Mouse (Mus musculus): ENCODE measurements around the gene Olfr851.

Gene Olfr851

DNA sequence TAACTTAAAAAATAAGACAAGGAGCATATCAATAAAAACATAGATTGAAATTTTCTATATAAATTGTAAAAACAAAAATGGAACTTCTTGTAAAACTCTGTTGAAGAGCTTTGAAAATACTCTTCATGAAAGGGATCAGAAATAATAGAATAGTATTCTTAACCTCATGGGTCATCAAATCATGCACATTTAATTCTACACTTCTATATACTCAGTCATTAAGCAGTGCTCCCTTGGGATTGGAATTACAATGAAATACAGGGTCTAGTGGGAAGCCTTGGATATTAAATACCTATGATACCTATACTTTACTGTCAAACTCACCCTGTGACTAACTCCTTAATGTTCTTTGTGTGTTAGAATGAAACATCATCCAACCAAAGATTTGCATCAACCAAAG is at the start of gene Olfr851:
TSS of gene Olfr851 (plus strand) at position 301 of the 400 bp plus-strand sequence.
- DNase-seq = no peak

DNA sequence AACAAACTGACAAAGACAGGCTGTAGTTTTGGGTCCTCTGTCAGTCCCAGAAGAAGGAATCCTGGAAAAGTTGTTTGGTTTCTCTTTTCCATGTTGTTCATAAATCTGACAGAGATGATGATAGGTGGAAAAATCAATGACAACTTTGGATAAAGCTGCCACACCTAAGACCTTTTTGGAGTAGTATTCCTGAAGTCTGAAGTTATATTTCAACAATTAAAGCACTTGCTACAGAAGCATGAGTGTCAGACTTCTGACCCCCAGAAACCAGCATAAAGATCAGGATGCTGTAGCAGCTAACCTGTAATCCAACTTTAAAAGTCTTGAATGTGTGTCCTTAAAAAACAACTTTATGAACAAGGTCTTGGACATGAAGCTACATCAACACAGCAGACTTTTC is 14.9 kb upstream of the Olfr851 start, which contains the start of gene Olfr850:
TSS of gene Olfr850 (minus strand) at position 101 of the 400 bp plus-strand sequence.
- no peak for DNase-seq

DNA sequence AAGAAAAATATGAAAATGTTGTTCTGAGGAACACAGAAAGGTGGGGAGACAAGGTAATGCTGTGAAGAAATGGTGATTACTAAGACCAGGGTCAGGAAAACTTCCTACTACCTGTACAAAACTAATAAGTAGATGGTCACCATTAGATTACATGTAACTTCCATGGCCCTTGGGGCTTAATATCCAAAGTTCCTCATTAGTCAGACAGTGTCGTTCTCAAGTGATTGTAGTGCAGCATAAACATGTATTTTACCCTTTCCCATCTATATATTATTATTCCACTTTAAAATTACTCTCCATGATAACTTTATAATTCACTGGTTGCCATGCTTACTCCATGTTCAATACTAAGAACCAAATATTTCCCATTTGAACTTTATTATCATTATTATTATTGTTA is 47.9 kb downstream of the Olfr851 start, which contains the start of gene Olfr853:
TSS of gene Olfr853 (minus strand) at position 101 of the 400 bp plus-strand sequence.
- no peak for DNase-seq

Data from retina, postnatal 1 day (tissue).